Mouse (Mus musculus) C2C12 (cell line): Measurements from ENCODE around the gene Ern1.

Experiments used
- CEBPB ChIP-seq: IDR thresholded peaks from one replicate; pipeline ENCODE4 v1.6.1; 2011; ENCODE audit warnings: low read depth, mild to moderate bottlenecking, control low read depth, moderate library complexity
- CTCF ChIP-seq: IDR thresholded peaks from one replicate; pipeline ENCODE4 v1.5.1; 2011; ENCODE audit not compliant: control insufficient read depth, insufficient read depth, insufficient read length
- FOSL1 ChIP-seq: IDR thresholded peaks from one replicate; pipeline ENCODE4 v1.8.0; 2011; ENCODE audit warnings: mild to moderate bottlenecking, low read length; ENCODE audit not compliant: poor library complexity, insufficient read depth, severe bottlenecking
- MYOD1 ChIP-seq: IDR thresholded peaks from one replicate; pipeline ENCODE4 v1.6.1; 2011; ENCODE audit warnings: low read depth; ENCODE audit not compliant: control insufficient read depth, insufficient read length
- MYOG ChIP-seq: IDR thresholded peaks from one replicate; pipeline ENCODE4 v1.6.1; 2011; ENCODE audit not compliant: control insufficient read depth, insufficient read length; ENCODE audit errors: extremely low read depth
- USF1 ChIP-seq: IDR thresholded peaks from one replicate; pipeline ENCODE4 v1.6.1; 2011; ENCODE audit warnings: low read depth, mild to moderate bottlenecking, control low read depth, moderate library complexity

DNA sequence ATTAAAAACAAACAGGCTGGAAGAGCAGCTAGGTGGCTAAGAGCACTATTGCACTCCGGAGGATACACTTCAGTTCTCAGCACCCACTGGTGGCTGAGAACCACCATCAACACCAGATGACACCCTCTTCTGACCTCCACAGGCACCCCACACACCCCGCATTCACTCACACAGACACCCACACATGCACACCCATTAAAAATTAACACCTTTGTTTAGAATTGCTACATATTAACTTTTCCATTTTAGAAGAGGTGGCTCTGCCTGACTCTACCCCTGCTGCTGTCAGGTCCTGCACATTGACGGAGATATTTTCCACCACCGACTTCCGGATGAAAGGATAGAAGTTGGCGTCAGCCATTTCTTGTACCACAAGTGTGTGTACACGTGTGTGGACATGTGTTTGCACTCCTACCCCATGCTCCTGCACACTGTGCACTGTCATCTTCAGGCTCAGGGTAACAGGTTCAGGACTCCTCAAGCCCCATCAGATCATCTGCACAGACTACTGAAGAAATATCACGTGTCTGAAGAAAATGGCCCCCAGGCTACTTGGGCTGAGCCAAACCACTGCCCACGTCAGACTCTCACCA is 48.1 kb upstream of the Ern1 start:
- TF ChIP-seq MYOG: no peak
- TF ChIP-seq CTCF: no peak
- no peak for TF ChIP-seq FOSL1
- no peak for TF ChIP-seq CEBPB
- no peak for TF ChIP-seq MYOD1
- no peak for TF ChIP-seq USF1
